Mouse (Mus musculus): Measurements from ENCODE around the gene Bin2.

Bin2 gene

DNA sequence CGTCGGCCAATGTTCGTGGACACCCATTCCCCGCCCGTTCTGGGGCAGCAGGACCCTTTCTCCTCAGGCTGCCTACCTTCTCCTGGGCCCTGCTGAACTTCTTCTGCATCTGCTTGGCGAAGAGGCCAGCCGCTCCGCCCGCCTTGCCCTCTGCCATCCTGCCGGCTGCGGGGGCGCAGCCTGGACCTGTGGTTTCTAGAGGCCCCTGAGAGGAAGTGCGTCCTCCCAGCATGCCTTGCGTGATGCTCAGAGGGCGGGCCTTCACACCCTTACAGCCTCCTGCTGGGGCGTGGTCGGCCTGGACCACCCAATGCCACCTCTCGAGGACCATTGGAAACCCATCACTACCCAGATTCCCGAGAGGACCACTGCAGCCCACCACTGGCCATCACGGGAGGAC lies at the start of gene Bin2:
Gene Bin2, minus strand, starts transcription at position 217 of the 400 bp plus-strand sequence.
- DNase-seq (ENCODE audit: low spot score) = no peak

DNA sequence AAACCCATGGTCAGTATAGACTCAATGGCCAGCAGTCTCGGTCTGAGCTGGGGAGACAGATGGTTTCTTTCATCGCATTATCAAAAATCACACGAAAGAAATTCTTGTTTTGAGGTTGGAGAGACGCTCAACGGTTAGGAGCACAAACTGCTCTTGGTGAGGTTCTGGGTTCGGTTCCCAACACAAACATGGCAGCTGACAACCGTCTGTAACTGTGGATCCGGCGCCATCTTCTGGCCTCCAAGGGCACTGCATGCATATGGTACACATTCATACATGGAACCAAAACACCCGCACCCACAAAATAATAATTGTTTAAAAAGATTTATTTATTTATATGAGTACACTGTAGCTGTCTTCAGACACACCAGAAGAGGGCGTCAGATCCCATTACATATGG lies 49.2 kb upstream of the Bin2 start:
- no peak for DNase-seq (ENCODE audit: low spot score)

DNA sequence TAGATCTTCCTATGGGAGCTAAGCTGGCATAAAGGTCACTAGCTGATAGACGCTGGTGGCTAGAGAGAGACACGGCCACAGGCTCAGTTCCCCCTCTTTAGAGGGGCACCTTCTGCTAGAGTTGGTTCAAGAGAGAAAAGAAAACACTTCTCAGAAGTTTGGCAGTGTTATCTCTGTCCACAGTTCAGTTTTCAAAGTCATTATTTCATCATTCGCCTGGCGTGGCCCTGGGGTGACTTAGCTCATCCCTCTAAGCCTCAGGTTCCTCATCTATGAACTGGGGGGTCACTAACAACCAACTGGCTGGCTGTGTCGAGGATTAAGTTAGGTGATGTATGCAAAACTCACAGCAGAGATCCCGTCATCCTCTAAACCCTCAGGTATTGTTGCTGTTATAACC lies 48.6 kb upstream of the Bin2 start:
- no peak for DNase-seq (ENCODE audit: low spot score)

DNA sequence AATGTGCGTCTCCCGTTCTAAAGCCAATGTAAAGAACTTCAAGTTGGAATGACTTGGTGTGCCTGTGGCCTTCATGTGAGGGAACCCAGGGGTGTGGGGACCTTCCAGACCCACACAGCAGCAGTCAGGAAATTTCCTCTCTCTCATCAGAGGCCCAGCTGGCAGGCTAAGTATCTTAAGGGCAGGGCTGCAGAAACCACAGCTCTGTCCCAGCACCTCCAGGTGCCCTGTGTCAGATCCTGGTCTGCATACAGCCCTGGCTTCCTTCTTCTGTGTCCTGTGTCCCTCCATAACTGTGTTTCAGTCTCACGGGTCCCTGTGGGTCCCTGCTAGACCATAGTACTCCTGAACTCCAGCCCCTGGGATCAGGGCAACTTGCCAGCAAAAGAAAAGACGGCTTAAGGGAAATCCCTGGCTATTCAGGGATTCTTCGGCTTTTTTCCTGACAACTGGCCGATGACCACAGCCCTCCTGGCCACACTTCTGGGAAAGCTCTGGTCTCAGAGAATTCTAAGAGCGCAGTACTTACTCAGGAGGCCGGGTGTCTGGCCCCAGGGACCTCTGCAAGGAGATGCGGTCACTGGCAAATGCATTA lies 46.1 kb upstream of the Bin2 start:
- DNase-seq (ENCODE audit: low spot score) = no peak

DNA sequence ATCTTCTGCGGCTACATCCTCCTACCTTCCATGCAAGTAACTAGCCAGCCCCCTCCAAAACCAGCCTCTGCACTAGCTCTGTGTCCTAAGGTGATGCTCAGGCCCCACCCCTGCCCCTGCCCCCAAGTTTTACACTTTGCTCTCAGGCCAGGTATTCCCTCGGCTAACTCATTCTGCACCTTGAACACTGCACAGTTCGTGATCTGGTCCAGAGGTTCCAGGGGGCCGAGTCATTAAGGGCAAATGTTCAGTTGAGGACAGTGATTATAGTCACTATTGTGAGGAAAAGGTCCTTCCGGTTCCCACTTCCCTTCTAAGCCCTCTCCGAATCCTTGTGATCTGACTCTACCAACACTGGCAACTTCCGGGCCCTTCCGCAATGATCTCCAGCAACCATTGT lies 45.1 kb upstream of the Bin2 start:
- DNase-seq (ENCODE audit: low spot score) = no peak

DNA sequence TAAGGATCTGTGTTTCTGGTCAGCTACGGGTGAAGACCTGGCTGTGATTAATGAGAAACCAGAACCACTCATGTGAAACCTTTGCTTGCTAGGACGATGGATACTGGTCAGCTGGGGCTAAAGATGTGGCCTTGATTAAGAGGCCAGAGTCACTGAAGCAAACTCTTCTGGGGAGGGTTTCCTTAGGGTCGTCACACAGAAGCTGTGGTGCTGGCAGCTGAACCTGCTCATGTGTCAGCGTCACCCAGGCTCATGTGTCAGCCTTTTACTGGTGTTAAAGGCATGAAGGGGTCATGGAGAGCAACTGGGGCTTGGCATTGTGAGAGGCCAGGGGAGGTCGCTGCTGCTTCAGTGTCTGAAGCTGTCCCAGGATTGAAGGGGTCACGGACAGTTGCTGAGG lies 41.5 kb upstream of the Bin2 start:
- DNase-seq (ENCODE audit: low spot score) = no peak

DNA sequence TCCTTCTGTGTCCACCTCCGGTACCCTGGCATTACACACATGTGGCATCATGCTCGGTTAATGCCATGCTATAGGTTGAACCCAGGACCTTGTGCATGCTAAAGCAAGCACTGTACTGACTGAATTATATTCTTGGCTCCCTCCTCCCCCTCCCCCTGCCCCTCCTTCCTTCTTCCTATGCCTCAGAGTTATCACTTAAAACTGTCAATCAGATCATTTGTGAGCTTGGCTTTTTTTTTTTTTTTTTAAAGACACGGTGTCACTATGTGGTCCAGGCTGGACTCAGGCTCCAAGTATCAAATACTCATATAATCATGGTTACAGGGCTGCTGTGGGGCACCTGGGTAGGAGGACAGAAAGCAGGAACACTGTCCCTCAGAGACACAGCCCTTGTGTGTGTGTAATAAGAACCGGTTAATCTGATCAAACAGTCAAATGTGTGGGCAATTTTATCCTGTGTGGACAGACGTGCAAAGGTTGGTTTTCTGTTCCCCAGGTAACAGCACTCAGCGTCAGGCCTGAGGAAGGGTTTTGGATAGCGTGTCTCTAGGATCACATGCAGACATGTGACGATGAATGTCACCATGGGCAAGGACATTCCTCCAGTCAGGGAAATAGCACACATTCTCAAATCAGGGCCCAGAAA lies 39.2 kb upstream of the Bin2 start:
- no peak for DNase-seq (ENCODE audit: low spot score)

DNA sequence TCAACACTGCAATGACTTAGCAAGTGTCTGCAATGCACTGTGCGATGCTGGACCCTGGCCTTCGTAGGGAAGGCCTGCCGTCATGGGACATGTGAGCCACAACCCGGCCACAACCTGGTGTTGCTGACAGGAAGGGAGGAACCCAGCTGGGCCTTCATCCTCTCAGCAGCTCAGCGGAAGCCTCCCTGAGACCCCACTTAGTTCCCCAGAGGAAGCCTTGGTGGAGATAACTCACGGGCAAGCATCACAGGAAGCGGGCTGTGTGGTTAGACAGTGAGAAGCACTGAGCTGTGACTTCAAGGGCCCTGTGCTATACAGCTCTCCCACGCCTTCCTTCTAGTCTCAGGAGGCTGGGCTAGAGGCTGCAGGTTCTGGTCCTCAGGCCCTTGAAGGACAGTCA lies 36.9 kb upstream of the Bin2 start:
- DNase-seq (ENCODE audit: low spot score) = no peak

DNA sequence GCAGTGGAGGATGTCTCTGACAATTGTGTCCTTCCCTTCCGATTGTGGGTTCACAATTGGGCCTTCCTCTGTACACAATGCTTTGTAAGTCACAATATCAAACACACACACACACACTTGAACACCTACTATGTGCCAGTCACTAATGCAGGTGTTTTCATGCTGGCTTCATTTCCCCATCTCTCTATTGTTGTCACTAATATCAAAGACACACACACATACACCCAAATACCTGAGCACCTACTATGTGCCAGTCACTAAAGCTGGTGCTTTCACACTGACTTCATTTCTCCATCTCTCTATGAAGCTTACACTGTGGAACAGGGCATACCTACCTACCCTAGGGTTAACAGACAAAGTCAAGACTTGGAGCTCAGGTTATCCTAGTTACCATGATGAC lies 36.0 kb upstream of the Bin2 start:
- no peak for DNase-seq (ENCODE audit: low spot score)

DNA sequence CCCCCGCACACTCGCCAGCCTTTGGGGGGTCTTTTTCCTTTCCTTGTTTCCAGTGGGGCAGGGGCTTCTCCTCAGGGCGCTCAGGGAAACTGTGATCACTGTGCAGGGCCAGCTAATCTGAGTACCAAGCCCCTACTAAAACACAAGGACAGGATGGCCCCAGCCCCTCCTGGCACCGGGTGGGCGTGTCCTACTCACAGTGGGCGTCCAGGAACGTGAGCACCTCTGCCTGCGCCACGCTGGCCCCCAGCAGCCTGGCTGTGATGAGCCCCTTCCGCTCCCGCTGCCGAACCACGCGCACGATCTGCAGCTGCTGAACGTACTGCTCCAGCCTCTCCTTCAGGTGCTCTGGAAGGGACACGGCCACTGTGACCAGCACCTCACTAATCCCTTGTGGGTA lies 34.6 kb upstream of the Bin2 start:
- no peak for DNase-seq (ENCODE audit: low spot score)

DNA sequence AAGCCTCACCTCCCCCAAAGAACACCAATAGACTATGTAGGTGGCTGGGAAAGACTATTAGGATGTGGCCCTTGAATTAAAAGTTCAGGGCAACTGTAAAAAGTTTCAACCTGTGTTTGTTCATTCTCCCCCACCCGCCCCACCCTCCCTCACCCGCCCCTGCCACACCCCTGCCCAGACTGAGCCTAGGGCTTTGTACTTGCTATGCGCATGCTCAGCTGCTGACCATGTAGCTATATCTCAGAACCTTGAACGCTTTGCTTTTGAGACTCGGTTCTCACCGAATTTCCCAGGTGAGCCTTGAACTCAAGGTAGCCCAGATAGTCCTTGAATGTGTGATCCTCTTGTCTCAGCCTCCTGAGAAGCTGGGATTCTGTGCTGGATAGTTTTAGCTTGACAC lies 32.5 kb upstream of the Bin2 start:
- no peak for DNase-seq (ENCODE audit: low spot score)

DNA sequence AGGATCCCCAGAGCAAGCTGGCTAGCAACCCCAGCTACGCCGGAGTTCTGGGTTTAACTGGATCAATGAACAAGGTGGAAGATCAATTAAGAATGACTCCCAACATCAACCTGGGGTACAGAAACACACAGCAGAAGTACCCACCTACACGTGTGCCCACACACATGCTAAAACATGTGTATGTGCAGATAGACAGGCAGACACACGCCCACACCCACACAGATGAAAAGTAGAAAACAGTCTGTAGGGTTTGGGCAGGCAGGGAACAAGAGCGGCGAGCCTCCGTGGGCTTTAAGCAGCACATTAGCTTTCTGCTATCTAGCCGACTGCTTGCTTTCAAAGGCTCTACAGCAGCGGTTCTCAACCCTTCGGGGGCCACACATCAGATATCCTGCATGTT lies 31.8 kb upstream of the Bin2 start:
- DNase-seq (ENCODE audit: low spot score) = no peak

DNA sequence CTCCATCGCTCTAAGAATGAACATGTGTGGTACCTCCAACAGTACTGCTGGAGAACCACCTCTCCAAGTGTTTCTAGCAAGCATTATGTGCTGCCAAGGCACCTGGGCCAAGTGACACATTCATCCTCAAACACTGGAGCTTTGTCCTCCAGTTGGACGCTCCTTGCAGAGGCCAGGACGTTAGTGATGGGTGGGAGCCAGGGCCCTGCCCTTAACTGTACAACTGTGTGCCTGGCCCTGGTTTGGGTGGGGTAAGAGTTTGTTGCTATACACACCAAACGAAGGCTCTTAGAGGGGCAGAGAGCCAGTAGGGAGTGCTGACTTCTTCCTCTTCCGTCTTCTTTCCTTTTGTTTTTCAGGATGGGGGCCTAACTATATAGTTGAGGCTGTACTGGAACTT lies 31.1 kb upstream of the Bin2 start:
- DNase-seq (ENCODE audit: low spot score) = no peak

DNA sequence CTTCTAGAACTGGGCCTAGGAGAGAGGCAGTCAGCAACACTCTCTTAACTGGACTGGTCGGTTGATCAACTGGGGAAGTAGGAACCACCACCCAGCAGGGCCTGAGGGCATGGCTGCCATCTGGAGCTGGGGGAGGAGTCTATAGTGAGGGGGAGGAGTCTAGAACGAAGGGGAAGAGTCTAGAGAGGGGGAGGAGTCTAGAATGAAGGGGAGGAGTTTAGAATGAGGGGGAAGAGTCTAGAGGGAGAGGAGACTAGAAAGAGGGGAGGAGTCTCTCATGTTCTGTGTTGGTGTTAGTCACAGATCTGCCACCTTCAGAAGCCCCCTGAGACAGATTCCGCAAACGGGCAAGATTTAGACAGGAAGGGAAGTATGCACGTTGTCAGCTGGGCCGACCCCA lies 30.0 kb upstream of the Bin2 start:
- DNase-seq (ENCODE audit: low spot score) = no peak

DNA sequence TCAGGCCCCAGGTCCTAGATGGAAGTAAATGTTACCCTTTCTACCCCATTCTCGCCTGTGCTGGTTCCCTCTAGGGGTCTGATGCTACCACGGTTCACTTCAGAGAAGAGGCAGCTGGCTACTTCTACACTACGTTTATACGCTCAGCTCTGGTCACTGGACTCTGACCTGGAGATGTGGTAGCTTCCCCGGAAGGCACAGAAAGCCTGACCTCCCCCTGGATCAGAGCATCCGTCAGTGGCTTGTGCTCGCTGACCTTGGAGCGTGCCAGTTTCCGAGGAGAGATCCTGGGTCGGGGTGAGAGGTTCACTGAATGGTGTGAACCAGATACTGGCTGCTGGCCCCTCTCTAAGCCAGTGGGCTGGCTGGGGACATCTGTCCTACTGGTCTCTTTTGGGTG lies 28.7 kb upstream of the Bin2 start:
- DNase-seq (ENCODE audit: low spot score) = no peak

DNA sequence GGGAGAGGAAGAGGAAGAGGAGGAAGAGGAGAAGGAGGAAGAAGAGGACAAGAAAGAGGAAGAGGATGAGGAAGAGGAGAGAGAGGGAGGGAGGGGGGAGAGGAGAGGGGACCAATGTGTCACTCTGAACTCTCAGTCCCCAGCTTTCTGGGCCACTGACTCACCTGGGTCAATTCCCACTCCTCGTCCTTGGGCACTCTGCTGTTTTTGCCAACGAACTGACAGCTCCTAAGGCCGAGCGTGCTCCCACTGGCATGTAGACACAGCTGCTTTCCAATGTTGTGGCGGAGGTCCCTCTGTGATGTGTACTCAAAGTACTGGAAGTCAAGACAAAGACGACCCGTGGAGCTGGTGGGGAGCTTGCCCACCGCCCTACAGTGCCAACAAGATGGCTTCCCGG lies 25.1 kb upstream of the Bin2 start:
- DNase-seq (ENCODE audit: low spot score) = no peak

DNA sequence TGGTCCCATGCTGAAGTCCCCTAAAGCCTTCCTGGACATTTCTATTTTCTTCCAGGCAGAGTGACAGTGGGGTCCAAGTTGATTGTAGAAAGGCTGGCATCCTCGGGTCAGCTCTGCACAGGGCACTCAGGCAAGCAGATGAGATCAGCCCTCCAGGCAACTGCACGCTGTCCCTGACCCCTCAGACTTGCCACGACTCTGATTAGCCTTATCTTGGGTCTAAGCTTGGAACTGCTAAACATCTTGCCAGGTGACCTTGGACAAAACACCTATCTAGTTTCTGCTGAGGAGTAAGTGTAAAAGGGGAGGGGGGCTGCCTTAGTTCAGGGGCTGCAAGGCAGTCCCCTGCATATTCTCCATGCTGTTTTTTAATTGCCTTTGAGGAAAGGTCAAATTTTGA lies 22.6 kb upstream of the Bin2 start:
- DNase-seq (ENCODE audit: low spot score) = no peak

DNA sequence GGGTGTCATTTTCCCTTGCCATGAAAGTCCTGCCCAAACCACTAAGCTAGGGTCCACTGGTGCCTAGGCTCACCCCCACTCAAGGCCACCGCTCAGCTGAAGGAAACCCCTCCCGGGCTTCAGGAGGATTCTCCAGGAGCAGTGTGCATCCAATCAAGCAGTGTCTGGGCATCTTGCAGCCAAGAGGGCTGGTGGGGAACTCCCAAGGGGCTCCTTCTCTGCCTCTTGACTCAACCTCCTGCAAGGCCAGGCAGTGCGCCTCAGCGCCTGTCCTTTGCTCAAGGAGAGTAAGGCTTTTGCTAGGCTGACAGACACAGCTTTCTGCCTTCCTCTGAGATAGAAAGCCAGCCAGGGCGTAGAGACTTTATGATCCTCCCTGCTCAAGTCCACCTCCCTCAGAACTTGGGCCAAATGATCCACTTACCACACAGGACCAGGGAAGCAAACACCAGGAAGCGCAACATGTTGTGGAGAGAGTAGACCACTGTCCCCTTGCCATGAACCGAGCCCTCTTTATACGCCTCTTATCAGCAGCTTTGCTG lies 18.1 kb upstream of the Bin2 start, which contains the start of gene Cela1:
Gene Cela1, minus strand, starts transcription at position 492 of the 542 bp plus-strand sequence.
- DNase-seq (ENCODE audit: low spot score) = no peak

DNA sequence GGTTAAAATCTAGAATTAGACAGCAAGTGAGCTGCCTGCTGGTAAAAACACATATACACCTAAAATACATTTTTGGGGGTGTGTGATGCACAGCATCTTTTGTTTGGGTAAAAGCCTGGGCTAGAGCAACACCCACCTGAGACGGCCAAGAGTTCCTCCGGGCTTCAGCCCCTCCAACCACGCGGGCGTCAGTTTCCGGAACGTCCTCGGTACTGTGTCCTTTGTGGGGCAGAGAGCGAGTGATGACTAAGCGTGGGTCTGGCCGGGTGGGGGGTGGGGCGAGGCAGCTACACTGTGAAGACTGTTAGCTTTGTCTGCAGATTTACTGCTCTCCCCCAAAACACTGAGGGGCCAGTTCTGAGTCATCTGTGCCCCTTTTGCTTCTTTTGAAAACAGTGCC lies 17.6 kb upstream of the Bin2 start:
- DNase-seq (ENCODE audit: low spot score) = no peak

DNA sequence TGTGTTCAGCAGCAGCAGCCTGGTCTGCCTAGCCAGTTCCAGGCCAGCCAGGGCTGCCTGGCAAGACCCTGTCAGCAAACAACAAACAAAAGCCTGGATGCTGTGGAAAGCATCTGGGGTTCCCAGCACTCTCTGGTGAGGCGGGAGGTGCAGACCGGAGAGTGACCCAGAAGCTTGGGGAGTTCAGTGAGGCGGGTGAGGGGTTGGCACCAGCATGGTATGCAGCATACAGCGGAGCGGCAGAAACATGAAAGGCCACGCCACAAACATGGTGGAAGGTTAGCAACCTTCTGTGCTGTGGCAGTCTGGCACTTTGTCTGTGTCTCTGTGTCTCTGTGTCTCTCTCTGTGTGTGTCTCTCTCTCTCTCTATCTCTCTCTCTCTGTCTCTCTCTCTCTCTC lies 17.1 kb upstream of the Bin2 start:
- DNase-seq (ENCODE audit: low spot score) = no peak

DNA sequence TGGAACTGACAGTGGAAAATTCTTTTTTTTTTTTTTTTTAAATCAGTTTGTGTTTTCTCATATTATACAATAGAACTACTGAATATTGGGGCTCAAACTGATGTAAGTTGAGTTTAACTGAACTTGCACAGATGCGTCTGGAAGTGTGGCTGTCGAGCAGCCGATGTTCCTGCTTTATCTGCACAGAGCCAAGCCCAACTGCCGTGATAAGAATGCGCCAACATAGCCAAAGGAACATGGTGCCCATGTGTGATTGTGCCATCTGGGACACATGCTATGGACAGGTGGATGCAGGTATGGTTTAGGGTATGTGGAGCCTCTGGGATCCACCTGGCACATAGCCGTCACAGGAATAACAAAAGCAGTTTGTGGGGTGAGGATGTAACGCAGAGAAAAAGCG lies 16.5 kb upstream of the Bin2 start:
- DNase-seq (ENCODE audit: low spot score) = no peak

DNA sequence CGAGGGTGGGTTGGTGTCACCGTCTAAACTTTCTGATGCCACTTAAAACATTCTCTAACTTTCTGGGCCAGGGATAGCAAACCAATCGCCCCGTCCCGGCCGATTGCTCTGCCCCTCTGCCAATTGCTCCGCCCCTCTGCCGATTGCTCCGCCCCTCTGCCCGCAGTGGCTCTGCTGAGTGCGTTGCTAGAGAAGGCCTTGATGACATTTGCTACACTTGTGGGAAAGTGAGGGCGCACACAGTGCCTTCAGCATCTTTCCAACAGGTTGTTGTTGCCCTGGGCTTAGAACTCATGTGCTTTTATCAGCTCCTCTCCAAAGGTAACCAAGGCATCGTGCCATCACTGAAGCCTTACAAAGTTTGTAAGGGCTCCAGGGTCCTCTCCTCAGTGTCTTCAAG lies 15.9 kb upstream of the Bin2 start:
- no peak for DNase-seq (ENCODE audit: low spot score)

DNA sequence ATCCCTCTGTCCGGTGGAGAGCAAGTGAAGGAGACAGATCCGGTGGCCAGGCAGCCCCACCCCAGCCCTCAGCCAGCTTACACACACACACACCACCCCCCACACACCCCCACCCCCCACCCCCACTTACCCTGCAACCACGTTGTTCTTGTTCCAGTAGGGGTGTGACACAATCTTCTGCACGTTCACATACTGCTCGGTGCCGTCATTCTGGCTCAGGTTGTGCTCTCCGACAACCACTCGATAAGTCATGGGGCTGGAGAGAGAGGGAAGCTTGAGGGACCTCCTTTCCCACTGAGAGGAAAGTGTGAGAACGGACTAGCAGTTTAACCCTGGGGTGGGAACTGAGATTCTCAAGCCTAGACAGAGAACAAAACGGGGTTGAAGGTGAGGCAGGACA lies 15.1 kb upstream of the Bin2 start:
- no peak for DNase-seq (ENCODE audit: low spot score)

DNA sequence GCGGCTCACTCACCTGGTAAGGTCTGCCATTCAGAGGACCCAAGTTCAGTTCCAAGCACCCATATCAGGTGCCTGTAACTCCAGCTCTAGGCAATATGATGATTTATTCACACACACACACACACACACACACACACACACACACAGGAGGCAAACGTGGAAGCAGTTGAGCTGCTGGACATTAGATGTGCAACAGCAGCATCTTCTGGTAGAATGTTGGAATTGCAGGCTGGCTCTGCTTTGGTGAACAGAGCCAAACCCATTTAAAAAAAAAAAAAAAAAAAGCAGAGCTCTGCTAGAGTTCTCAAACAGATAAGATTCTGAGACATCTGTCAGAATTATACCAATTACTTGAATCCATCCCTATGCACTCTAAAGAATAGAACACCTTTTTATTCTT lies 13.7 kb upstream of the Bin2 start:
- peak; percentile 41 for DNase-seq (ENCODE audit: low spot score)

All from ovary, postnatal 10 days (tissue).